Mouse (Mus musculus) C2C12 (cell line): Measurements from ENCODE around the gene Tubg1. TPM values are rescaled to one million over a fixed set of nuclear protein-coding genes. Genes with fewer than 3 reads are reported as not detected.

ENCODE experiments used
- H3K27me3 ChIP-seq: one replicate; pipeline ENCODE4 v1.6.1; 2011; ENCODE audit not compliant: control insufficient read depth, insufficient read depth, insufficient read length
- H3K36me3 ChIP-seq: one replicate; pipeline ENCODE4 v1.6.1; 2011; ENCODE audit not compliant: control insufficient read depth, insufficient read depth
- H3K4me3 ChIP-seq: one replicate; pipeline ENCODE4 v1.5.1; 2011; ENCODE audit warnings: mild to moderate bottlenecking, control low read depth; ENCODE audit not compliant: poor library complexity, insufficient read depth, severe bottlenecking
- H3K79me2 ChIP-seq: one replicate; pipeline ENCODE4 v1.6.1; 2011; ENCODE audit not compliant: control insufficient read depth, insufficient read depth
- H3K79me3 ChIP-seq: one replicate; pipeline ENCODE4 v1.6.1; 2011; ENCODE audit warnings: low read depth, control low read depth
- H3ac ChIP-seq: one replicate; pipeline ENCODE3; 2011; ENCODE audit warnings: low read depth; ENCODE audit not compliant: control insufficient read depth, insufficient read length
- CEBPB ChIP-seq: IDR thresholded peaks from one replicate; pipeline ENCODE4 v1.6.1; 2011; ENCODE audit warnings: low read depth, mild to moderate bottlenecking, control low read depth, moderate library complexity
- CTCF ChIP-seq: IDR thresholded peaks from one replicate; pipeline ENCODE4 v1.5.1; 2011; ENCODE audit not compliant: control insufficient read depth, insufficient read depth, insufficient read length
- FOSL1 ChIP-seq: IDR thresholded peaks from one replicate; pipeline ENCODE4 v1.8.0; 2011; ENCODE audit warnings: mild to moderate bottlenecking, low read length; ENCODE audit not compliant: poor library complexity, insufficient read depth, severe bottlenecking
- MAX ChIP-seq: IDR thresholded peaks from one replicate; pipeline ENCODE4 v1.6.1; 2011; ENCODE audit warnings: mild to moderate bottlenecking, control low read depth
- MYOD1 ChIP-seq: IDR thresholded peaks from one replicate; pipeline ENCODE4 v1.6.1; 2011; ENCODE audit warnings: low read depth; ENCODE audit not compliant: control insufficient read depth, insufficient read length
- MYOG ChIP-seq: IDR thresholded peaks from one replicate; pipeline ENCODE4 v1.6.1; 2011; ENCODE audit not compliant: control insufficient read depth, insufficient read length; ENCODE audit errors: extremely low read depth
- USF1 ChIP-seq: IDR thresholded peaks from one replicate; pipeline ENCODE4 v1.6.1; 2011; ENCODE audit warnings: low read depth, mild to moderate bottlenecking, control low read depth, moderate library complexity
- polyA plus RNA-seq: library from polyadenylated mRNA; unstranded; fragments of >200 nt; fragmentation: generic; extraction: Trizol; gene quantifications from one replicate; pipeline ENCODE4 v1.2.1, GENCODE M21; 2012; ENCODE audit warnings: missing spikeins

Gene Tubg1
- polyA plus RNA-seq, 1 experiment: 115 TPM

DNA sequence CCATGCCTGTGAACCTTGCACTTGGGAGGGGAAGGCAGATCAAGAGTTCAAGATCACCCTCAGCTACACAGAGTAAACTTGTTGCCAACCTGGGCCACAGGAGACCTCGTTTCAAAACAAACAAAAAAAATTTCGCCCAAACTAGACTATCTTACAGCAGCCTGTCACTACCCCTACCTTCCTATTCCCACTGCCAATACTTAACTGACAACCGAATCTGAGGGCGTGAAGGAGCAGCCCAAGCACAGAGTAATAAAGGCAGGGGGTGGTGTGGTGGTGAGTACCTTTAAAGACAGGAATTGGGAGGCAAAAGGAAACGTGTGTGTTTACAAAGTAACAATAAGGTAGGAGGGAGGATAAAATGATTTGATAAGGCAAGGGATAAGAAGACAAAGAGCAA lies 9.0 kb upstream of the Tubg1 start:
- Histone ChIP-seq H3K4me3 (no peak overlapping the region), H3K79me3 (peaks cover 67% of the 10 kb centered on the region), H3K36me3 (peaks cover 29% of the 10 kb centered on the region), H3K79me2 (peaks cover 95% of the 10 kb centered on the region), H3ac (no peak overlapping the region), H3K27me3 (no peaks in the 10 kb centered on the region)
- TF ChIP-seq MYOG: no peak
- no peak for TF ChIP-seq FOSL1
- no peak for TF ChIP-seq CTCF
- no peak for TF ChIP-seq USF1
- TF ChIP-seq MYOD1: no peak
- no peak for TF ChIP-seq CEBPB
- TF ChIP-seq MAX: no peak

GRCm38 (mm10) chr11:101111178-101111577 lies 8.6 kb upstream of the Tubg1 start:
- Histone ChIP-seq H3K79me3 (peaks cover 71% of the 10 kb centered on the region), H3K27me3 (no peaks in the 10 kb centered on the region), H3ac (no peak overlapping the region), H3K4me3 (no peak overlapping the region), H3K36me3 (peaks cover 29% of the 10 kb centered on the region), H3K79me2 (peaks cover 96% of the 10 kb centered on the region)
- TF ChIP-seq MAX (no peak), FOSL1 (no peak), CTCF (no peak), MYOG (no peak), USF1 (no peak), MYOD1 (no peak), CEBPB (no peak)

GRCm38 (mm10) chr11:101112186-101112585 lies 7.6 kb upstream of the Tubg1 start:
- Histone ChIP-seq H3K79me2 (peaks cover 99% of the 10 kb centered on the region), H3K27me3 (no peaks in the 10 kb centered on the region), H3ac (no peak overlapping the region), H3K79me3 (peaks cover 74% of the 10 kb centered on the region), H3K4me3 (no peak overlapping the region), H3K36me3 (peaks cover 37% of the 10 kb centered on the region)
- no peak for TF ChIP-seq USF1
- no peak for TF ChIP-seq CEBPB
- no peak for TF ChIP-seq MYOD1
- no peak for TF ChIP-seq MAX
- TF ChIP-seq FOSL1: no peak
- no peak for TF ChIP-seq CTCF
- no peak for TF ChIP-seq MYOG

- no peak overlapping the region for H3ac ChIP-seq
- H3K79me2 ChIP-seq: peaks cover 96% of the 10 kb centered on the region
- no peaks in the 10 kb centered on the region for H3K27me3 ChIP-seq
- TF ChIP-seq CEBPB (peak; percentile 51), MAX (no peak)
- peaks cover 37% of the 10 kb centered on the region for H3K36me3 ChIP-seq
- H3K79me3 ChIP-seq: peaks cover 74% of the 10 kb centered on the region
- no peak overlapping the region for H3K4me3 ChIP-seq
Observed at GRCm38 (mm10) chr11:101115564-101115963, 4.2 kb upstream of the Tubg1 start.

- Histone ChIP-seq H3K27me3 (no peaks in the 10 kb centered on the region), H3K4me3 (no peak overlapping the region), H3K79me3 (peaks cover 72% of the 10 kb centered on the region), H3K79me2 (peaks cover 91% of the 10 kb centered on the region), H3ac (peak overlapping the region; percentile 14), H3K36me3 (peaks cover 47% of the 10 kb centered on the region)
- TF ChIP-seq CTCF (no peak), USF1 (no peak), MYOG (no peak), CEBPB (no peak)
Observed at GRCm38 (mm10) chr11:101118105-101118504, 1.6 kb upstream of the Tubg1 start.

DNA sequence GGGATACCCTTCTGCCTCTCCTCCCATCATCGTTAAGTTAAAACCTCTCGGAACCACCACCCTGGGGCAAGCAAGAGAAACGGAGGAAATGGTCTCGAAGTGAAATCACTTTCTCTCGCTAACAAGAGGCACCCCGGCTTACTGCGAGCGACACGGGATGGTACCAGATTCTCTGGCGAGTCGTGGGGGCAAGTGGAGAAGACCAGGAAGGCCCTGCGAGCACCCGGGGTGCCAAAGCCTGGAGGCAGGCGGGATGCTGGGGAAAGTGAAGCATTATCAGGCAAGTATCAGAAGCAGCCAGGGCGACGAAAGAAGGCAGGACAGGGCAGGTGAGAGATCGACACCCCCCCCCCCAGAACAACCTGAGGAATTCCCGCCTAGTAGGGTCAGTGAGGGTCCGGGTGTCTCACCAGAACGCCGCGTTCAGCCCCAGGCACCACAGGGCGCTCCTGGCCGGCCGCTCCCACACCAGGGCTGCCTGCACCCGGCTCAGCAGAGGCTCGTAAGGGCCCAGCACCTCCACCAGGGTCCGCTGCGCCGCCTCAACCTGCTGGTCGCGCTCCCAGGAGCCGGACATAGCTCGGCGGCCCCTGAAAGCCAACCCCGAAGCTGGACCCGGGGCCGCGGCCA lies 492 bp upstream of the Tubg1 start:
- H3K4me3 ChIP-seq: peak overlapping the region; percentile 85
- H3K79me2 ChIP-seq: peaks cover 80% of the 10 kb centered on the region

More for the DNA sequence above, 492 bp upstream of the Tubg1 start:
- peaks cover 45% of the 10 kb centered on the region for H3K36me3 ChIP-seq
- peaks cover 62% of the 10 kb centered on the region for H3K79me3 ChIP-seq
- no peak for TF ChIP-seq MAX
- TF ChIP-seq CEBPB: no peak
- no peak for TF ChIP-seq CTCF
- TF ChIP-seq MYOG: no peak
- TF ChIP-seq USF1: no peak
- no peak for TF ChIP-seq FOSL1
- no peak for TF ChIP-seq MYOD1
- no peaks in the 10 kb centered on the region for H3K27me3 ChIP-seq
- H3ac ChIP-seq: peak overlapping the region; percentile 95
